Mouse (Mus musculus) E14TG2a.4 (cell line): Measurements from ENCODE around the gene Gm17571.

Source experiments
- H3K27me3 ChIP-seq: 2 replicates; pipeline ENCODE4 v1.6.1; 2014; ENCODE audit warnings: low read length, control low read depth; ENCODE audit not compliant: insufficient read depth
- H3K36me3 ChIP-seq: 2 replicates; pipeline ENCODE4 v1.6.1; 2014; ENCODE audit warnings: low read length, control low read depth; ENCODE audit not compliant: insufficient read depth
- H3K4me1 ChIP-seq: replicated peaks from 2 replicates; pipeline ENCODE4 v1.6.1; 2014; ENCODE audit warnings: low read depth, low read length, control low read depth
- H3K4me3 ChIP-seq: replicated peaks from 2 replicates; pipeline ENCODE4 v1.5.1; 2014; ENCODE audit warnings: mild to moderate bottlenecking, low read length
- H3K9me3 ChIP-seq: 2 replicates; pipeline ENCODE4 v1.6.1; 2014; ENCODE audit warnings: low read length, control low read depth
- CTCF ChIP-seq: conservative IDR thresholded peaks from 2 replicates; pipeline ENCODE4 v1.5.1; 2014; ENCODE audit warnings: low read length
- NANOG ChIP-seq: IDR thresholded peaks from 2 replicates; pipeline ENCODE4 v1.6.1; 2014; ENCODE audit warnings: borderline replicate concordance, low read length, mixed read lengths
- POU5F1 ChIP-seq: IDR thresholded peaks from 2 replicates; pipeline ENCODE4 v1.6.1; 2014; ENCODE audit warnings: low read length, borderline replicate concordance

Gm17571 gene

DNA sequence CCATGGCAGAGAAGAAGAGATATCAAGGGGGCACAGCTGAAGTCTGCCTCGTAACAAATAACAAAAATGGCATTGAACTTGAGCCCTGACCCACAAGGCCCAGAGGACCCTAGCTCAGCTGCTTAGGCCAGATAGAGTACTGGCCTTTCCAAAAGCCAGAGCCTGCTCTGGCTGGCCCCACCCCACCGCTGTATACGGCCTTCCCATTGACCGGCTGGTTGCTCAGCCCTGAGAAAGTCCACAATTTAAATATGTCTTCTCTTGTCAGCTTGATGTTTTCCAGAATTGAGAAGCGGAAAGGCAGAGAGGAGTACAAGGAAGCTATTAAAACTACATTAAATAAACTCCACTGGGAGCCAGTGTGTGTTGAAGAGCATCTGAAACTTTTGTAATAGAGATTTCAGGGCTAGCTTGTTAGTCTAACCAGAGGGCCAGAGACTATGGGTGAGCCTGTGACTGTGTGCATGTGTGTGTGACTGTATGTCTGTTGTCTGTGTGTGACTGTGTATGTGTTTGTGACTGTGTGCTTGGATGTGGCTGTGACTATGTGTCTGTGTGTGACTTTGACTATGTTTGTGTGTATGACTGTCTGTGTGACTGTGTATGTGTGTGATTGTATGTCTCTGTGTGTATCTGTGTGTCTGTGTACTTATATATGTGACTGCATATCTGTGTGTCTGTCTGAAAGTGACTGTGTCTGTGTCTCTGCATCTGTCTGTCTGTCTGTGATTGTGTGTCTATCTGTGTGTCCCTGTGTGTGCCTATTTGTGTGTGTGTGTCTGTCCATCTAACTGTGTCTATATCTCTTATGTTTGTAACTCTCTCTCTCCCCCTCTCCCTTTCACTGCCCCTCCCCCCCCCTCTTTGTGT, 36.9 kb upstream of the Gm17571 start:
- H3K4me1 ChIP-seq = no peaks in the 10 kb centered on the region
- TF ChIP-seq POU5F1 = no peak
- no peak for TF ChIP-seq CTCF
- TF ChIP-seq NANOG = no peak
- no peaks in the 10 kb centered on the region; the same call in 1 of the 2 replicates for H3K27me3 ChIP-seq
- H3K36me3 ChIP-seq = no peaks in the 10 kb centered on the region
- no peak overlapping the region for H3K4me3 ChIP-seq
- H3K9me3 ChIP-seq = no peaks in the 10 kb centered on the region

- Histone ChIP-seq H3K4me1 (no peaks in the 10 kb centered on the region), H3K27me3 (no peaks in the 10 kb centered on the region), H3K9me3 (no peaks in the 10 kb centered on the region), H3K36me3 (no peaks in the 10 kb centered on the region), H3K4me3 (no peak overlapping the region)
- TF ChIP-seq CTCF = no peak
- no peak for TF ChIP-seq NANOG
- no peak for TF ChIP-seq POU5F1
Observed at GRCm38 (mm10) chr9:13479275-13479674, 32.7 kb upstream of the Gm17571 start.

GRCm38 (mm10) chr9:13474951-13475350, 28.4 kb upstream of the Gm17571 start:
- H3K36me3 ChIP-seq = no peaks in the 10 kb centered on the region
- no peak for TF ChIP-seq POU5F1
- TF ChIP-seq CTCF = no peak
- no peak for TF ChIP-seq NANOG

GRCm38 (mm10) chr9:13470013-13470412, 23.5 kb upstream of the Gm17571 start:
- TF ChIP-seq CTCF (no peak), POU5F1 (no peak), NANOG (no peak)
- Histone ChIP-seq H3K36me3 (no peaks in the 10 kb centered on the region), H3K4me3 (no peak overlapping the region), H3K9me3 (no peaks in the 10 kb centered on the region), H3K27me3 (no peaks in the 10 kb centered on the region), H3K4me1 (no peaks in the 10 kb centered on the region)

More at GRCm38 (mm10) chr9:13474951-13475350, 28.4 kb upstream of the Gm17571 start:
- Histone ChIP-seq H3K4me1 (no peaks in the 10 kb centered on the region), H3K9me3 (no peaks in the 10 kb centered on the region), H3K4me3 (no peak overlapping the region), H3K27me3 (no peaks in the 10 kb centered on the region)

GRCm38 (mm10) chr9:13468778-13469177, 22.2 kb upstream of the Gm17571 start:
- TF ChIP-seq CTCF (no peak), POU5F1 (no peak), NANOG (no peak)
- no peaks in the 10 kb centered on the region for H3K9me3 ChIP-seq
- H3K27me3 ChIP-seq = no peaks in the 10 kb centered on the region
- H3K36me3 ChIP-seq = no peaks in the 10 kb centered on the region
- no peaks in the 10 kb centered on the region for H3K4me1 ChIP-seq
- H3K4me3 ChIP-seq = no peak overlapping the region

GRCm38 (mm10) chr9:13467745-13468144, 21.2 kb upstream of the Gm17571 start:
- H3K4me3 ChIP-seq = no peak overlapping the region

GRCm38 (mm10) chr9:13466816-13467215, 20.3 kb upstream of the Gm17571 start:
- Histone ChIP-seq H3K4me3 (no peak overlapping the region), H3K9me3 (no peaks in the 10 kb centered on the region), H3K4me1 (no peaks in the 10 kb centered on the region), H3K27me3 (no peaks in the 10 kb centered on the region), H3K36me3 (no peaks in the 10 kb centered on the region)
- TF ChIP-seq POU5F1 (no peak), NANOG (no peak), CTCF (no peak)

More at GRCm38 (mm10) chr9:13467745-13468144, 21.2 kb upstream of the Gm17571 start:
- TF ChIP-seq NANOG (no peak), CTCF (no peak)
- no peaks in the 10 kb centered on the region for H3K9me3 ChIP-seq
- no peaks in the 10 kb centered on the region for H3K27me3 ChIP-seq
- no peaks in the 10 kb centered on the region for H3K36me3 ChIP-seq
- H3K4me1 ChIP-seq = no peaks in the 10 kb centered on the region

DNA sequence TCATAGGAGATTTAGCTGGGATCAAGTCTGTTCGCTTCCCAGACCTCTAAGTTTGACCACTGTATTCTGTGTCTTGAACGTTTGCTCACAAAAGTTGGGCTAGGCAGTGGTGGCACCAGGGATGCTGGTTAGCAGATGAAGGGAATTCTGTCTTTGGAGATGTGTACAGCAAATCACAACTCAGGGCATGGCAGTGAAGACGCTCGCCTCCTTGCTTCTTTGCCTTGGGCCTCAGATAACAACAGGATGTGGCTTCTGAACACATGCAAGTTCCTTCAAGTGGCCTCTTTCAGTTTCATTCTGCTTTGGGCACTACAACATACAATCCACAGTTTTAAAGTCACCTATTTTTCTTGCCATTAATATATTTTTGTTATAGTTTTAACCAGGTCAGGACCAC, 19.8 kb upstream of the Gm17571 start:
- TF ChIP-seq CTCF = no peak
- TF ChIP-seq NANOG = no peak
- TF ChIP-seq POU5F1 = no peak
- no peaks in the 10 kb centered on the region for H3K9me3 ChIP-seq
- no peak overlapping the region for H3K4me3 ChIP-seq
- no peaks in the 10 kb centered on the region for H3K36me3 ChIP-seq
- H3K27me3 ChIP-seq = no peaks in the 10 kb centered on the region
- no peaks in the 10 kb centered on the region for H3K4me1 ChIP-seq
